Mouse (Mus musculus) mature B cell (primary cell): ENCODE data around the gene Arglu1.

Source experiments
- in situ Hi-C: fragments of 300-500 bp; cut with MboI; formaldehyde crosslinking; loops from 2 replicates; pipeline ENCODE4 v1.14.3; 2019

The Arglu1 gene

GRCm38 (mm10) chr8:8658426-8659224 lies 31.7 kb downstream of the Arglu1 start:
- in situ Hi-C loops: loop anchor here (25.0 kb wide), 1 partner anchor 329 kb away; no protein-coding TSS in a partner anchor

GRCm38 (mm10) chr8:8657692-8658355 lies 32.5 kb downstream of the Arglu1 start:
- in situ Hi-C loops: loop anchor here (25.0 kb wide), 1 partner anchor 329 kb away; no protein-coding TSS in a partner anchor

- in situ Hi-C loops: loop anchor here (25.0 kb wide), 1 partner anchor 330 kb away; no protein-coding TSS in a partner anchor
Observed at GRCm38 (mm10) chr8:8656578-8657441, 33.5 kb downstream of the Arglu1 start.

- in situ Hi-C loops: loop anchor here (25.0 kb wide), 1 partner anchor 332 kb away; no protein-coding TSS in a partner anchor
Observed at GRCm38 (mm10) chr8:8655346-8656340, 34.7 kb downstream of the Arglu1 start.

GRCm38 (mm10) chr8:8653906-8654489 lies 36.3 kb downstream of the Arglu1 start:
- in situ Hi-C loops: loop anchor here (25.0 kb wide), 1 partner anchor 333 kb away; no protein-coding TSS in a partner anchor

- in situ Hi-C loops: loop anchor here (25.0 kb wide), 1 partner anchor 334 kb away; no protein-coding TSS in a partner anchor
Observed at GRCm38 (mm10) chr8:8653343-8653742, 37.0 kb downstream of the Arglu1 start.

- in situ Hi-C loops: loop anchor here (25.0 kb wide), 1 partner anchor 335 kb away; no protein-coding TSS in a partner anchor
Observed at GRCm38 (mm10) chr8:8652388-8652787, 37.9 kb downstream of the Arglu1 start.

GRCm38 (mm10) chr8:8649944-8650343 lies 40.4 kb downstream of the Arglu1 start:
- in situ Hi-C loops: loop anchor here (25.0 kb wide), 1 partner anchor 337 kb away; no protein-coding TSS in a partner anchor

- in situ Hi-C loops: no loop called here
Observed at GRCm38 (mm10) chr8:8649536-8649935, 40.8 kb downstream of the Arglu1 start.

GRCm38 (mm10) chr8:8648686-8649085 lies 41.6 kb downstream of the Arglu1 start:
- in situ Hi-C loops: no loop called here

GRCm38 (mm10) chr8:8647824-8648223 lies 42.5 kb downstream of the Arglu1 start:
- in situ Hi-C loops: no loop called here

- in situ Hi-C loops: no loop called here
Observed at GRCm38 (mm10) chr8:8647319-8647718, 43.0 kb downstream of the Arglu1 start.

GRCm38 (mm10) chr8:8644160-8644915 lies 46.0 kb downstream of the Arglu1 start:
- in situ Hi-C loops: no loop called here

- in situ Hi-C loops: no loop called here
Observed at GRCm38 (mm10) chr8:8640264-8640588, 50.1 kb downstream of the Arglu1 start.

GRCm38 (mm10) chr8:8639569-8640263 lies 50.6 kb downstream of the Arglu1 start:
- in situ Hi-C loops: no loop called here

GRCm38 (mm10) chr8:8631394-8631793 lies 58.9 kb downstream of the Arglu1 start:
- in situ Hi-C loops: no loop called here

GRCm38 (mm10) chr8:8624017-8624416 lies 66.3 kb downstream of the Arglu1 start:
- in situ Hi-C loops: no loop called here

- in situ Hi-C loops: no loop called here
Observed at GRCm38 (mm10) chr8:8623486-8623885, 66.8 kb downstream of the Arglu1 start.

GRCm38 (mm10) chr8:8622476-8622875 lies 67.8 kb downstream of the Arglu1 start:
- in situ Hi-C loops: no loop called here
